Mouse (Mus musculus): Measurements from ENCODE around the gene Aplp2. TPM values are rescaled to one million over a fixed set of nuclear protein-coding genes. Genes with fewer than 3 reads are reported as not detected.
"Not testable (repeated sequence)": the region's sequence is repeated elsewhere in the genome, so short reads cannot be mapped to it uniquely, and the experiment has no call there.

Aplp2 gene
- total RNA-seq, 2 experiments from 2014 or later, result 32.6 to 34.9 TPM

DNA sequence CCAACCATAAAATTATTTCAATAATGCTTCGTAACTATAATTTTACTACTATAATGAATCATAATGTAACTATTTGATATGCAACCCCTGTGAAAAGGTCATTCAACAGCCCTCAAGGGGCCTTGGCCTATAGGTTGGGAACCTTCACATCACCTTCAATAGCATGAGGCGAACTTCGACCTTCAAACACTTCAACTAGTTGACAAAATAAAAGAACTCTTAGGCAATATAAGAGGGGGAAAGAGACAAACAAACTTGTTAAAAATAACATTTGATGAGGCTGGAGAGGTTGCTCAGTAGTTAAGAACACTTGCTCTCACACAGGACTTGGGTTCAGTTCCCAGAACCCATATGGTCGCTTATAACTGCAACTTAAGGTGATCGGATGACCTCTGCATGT lies 27.2 kb downstream of the Aplp2 start:
- ATAC-seq (replicated peaks; ENCODE audit: poor library complexity, severe bottlenecking), result no peak

DNA sequence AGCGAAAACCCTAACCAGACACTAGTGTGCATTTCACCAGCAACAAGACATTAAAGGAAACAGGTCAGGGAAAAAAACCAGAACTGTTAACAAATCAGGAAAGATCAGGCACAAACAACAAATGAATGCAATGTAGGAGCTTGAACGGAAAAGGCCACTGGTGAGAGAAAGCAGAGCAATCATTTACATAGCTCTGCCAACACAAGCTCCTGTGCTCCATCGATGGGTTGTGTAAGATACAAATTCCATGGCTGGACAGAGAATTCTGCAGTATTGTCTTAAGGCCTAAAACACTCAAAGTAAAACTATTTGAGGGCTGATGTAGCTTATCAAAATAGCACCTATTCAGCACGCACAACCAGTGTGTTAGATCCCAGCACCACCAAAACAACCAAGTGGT lies 28.6 kb downstream of the Aplp2 start:
- no peak for ATAC-seq (replicated peaks; ENCODE audit: poor library complexity, severe bottlenecking)

DNA sequence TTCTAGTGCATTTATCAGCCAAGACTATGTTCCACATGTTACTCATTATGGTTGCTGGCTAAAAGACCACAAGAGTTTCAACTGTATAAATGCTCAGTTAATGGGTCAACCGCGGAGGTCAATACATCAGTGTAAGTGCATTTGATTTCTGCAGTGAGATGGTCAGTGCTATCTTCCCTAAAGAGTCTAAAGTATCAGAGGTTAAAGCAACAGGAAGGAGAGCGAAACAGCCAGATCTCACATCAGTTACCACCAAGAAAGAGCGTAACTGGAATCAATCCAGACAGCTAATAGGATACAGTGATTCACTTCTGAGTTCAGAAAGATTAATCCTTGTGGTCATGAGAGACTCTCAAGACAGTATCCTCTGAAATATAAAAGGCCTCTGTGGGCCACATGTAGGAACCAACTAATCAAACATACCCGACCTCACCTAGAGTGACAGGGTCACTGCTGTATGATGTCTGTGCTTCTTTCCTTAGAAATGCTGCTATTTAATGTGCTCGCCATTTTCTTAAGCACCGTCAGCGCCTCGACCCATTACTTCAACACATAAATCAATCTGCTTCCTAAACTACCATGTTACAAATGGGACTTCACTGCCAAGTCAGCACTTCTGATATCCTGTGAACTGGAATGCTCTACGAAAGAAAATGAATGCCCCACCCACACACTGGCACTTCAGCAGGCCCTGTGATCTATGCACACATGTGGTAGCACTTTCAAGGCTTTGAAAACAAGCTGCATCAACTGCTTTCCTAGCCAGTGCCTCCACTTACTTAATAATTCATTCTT lies 30.1 kb downstream of the Aplp2 start:
- no peak for ATAC-seq (replicated peaks; ENCODE audit: poor library complexity, severe bottlenecking)

DNA sequence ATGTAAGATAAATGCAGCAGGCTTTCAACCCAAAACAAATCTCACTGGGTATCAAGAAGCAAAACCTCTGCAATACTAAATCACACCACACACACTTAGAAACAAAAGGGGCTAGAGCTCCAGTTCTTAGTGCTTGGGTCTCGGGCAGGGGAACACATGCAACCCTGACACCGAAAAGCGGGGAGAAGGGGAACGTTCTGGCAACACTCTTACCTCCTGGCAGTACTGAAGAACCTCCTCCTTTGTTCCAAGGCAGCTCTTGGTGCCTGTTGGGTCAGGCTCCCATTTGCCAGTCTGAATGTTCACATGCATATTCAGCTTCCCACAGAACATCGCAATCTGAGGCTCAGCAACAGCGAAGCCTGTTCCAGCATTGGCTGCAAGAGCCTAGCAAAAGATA lies 33.9 kb downstream of the Aplp2 start:
- no peak for ATAC-seq (replicated peaks; ENCODE audit: poor library complexity, severe bottlenecking)

DNA sequence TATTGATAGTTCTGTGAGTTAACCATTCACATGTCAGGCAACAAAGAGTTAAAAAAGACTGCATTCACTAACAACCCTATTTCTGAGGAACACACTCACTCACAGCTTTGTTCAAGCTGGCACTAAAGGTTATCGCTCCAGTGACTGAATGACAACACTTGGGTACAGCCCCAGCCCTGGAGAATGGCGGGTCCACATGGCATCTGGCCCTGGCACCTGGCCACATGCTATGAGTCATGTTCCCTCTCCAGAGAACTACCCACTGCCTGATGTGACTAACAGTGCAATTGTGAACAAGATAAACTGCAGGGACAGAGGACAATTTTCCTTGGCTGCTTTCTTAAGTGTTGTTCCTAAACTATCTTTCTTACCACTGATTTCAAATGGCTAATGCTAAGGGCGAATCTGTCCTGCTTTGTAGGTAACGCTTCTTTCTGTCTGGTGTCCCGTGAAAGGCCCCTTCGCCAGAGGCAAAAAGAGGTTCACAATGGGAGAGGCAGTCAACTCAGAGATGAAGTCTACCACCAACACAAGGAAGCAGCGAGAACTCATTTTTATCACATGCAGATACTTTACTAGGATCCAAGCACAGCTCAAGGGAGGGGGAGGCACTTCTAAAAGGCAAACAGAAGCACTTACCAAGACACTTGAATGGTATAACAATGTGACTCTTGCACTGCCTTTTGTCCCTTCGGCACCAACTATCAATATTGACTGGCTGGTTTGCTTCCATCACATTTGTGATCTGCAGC lies 35.1 kb downstream of the Aplp2 start:
- ATAC-seq (replicated peaks; ENCODE audit: poor library complexity, severe bottlenecking), result peak; percentile 84

DNA sequence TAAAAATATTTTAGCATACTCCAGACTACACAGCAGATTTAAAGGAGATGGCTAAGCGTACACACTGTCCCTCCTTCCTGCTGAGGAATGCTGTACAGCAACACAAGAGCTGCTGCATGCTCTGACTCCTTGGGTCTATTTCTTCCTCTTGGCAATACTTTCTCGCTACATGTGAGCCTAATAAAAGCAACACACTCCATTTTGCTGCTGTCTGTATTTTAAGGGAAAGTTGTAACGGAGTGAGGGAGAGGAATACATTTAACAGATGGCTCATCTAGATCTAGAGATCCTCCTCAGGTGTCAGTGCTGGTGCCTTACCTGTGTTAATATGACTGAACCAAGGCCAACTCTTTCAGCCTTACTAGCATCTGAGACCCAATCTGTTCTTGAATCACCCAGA lies 35.6 kb downstream of the Aplp2 start:
- ATAC-seq (replicated peaks; ENCODE audit: poor library complexity, severe bottlenecking), result no peak

DNA sequence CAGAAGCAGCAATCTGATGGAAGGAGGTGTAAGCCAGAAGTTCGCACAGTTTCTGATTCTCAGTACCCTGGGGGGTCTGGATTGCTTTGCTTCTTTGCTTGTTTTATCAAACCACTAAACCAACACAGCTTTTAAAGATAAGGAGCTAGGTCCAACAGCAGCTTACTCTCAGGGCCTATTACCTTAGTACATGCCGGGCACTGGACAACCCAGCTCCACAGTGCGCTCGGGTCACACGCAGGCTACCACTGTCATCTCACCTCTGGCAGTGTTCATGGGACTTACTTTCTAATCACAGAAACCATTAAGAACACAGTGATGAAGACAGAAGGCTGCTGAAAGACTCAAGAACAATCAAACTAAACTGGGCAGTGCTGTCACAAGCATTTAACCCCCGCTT lies 36.3 kb downstream of the Aplp2 start:
- no peak for ATAC-seq (replicated peaks; ENCODE audit: poor library complexity, severe bottlenecking)

DNA sequence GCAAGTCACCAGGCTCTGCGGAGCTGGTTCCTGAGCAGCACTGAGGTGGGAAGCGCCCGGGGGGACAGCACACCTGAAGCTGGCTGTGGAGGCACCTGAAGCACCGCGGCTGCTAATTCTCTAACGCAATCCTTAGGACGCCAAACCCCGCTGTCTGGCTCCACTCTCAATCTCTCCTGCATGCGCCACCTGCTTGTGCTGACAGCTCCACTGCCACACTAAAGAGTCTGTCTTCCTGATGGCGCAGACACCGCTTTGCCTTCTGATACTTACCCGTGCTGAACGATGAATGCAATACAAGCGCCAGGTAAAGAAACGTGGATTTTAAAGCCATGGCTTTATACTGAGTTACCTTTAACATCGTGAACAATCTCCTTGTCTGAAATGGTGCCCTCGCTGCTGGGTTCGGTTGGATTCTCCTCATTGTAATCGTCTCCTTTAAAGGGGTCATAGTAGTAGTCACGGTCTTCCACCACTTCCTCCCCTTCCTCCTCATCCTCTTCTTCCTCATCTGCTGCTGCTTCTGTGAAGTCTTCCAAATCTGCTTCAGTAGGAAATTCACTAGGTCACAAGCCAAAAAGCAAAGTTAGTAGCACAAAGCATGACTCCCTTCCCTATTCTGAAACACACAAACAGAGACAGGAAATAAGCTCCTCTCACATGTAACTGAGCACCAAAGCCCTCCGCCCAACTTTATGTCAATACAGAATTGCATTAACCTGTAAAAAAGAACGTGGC lies 43.1 kb downstream of the Aplp2 start:
- no peak for ATAC-seq (replicated peaks; ENCODE audit: poor library complexity, severe bottlenecking)

DNA sequence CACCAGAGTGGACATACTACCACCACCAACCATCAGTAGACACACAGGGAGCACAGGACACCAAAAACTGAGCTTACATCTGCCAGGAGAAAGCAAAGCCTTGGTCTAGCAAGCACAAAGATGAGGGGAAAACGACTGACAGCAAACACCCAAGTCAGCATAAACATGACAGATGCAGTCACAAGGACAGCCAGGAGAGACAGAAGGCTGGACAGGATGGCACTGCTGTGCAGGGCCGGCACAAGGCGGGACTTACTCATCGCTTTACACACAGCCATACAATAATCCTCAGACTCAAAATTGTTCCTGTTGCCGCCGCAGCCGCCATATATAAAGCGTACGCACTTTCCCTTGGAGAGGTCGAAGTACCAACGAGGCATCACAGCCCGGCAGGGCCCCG lies 44.3 kb downstream of the Aplp2 start:
- ATAC-seq (replicated peaks; ENCODE audit: poor library complexity, severe bottlenecking), result no peak

DNA sequence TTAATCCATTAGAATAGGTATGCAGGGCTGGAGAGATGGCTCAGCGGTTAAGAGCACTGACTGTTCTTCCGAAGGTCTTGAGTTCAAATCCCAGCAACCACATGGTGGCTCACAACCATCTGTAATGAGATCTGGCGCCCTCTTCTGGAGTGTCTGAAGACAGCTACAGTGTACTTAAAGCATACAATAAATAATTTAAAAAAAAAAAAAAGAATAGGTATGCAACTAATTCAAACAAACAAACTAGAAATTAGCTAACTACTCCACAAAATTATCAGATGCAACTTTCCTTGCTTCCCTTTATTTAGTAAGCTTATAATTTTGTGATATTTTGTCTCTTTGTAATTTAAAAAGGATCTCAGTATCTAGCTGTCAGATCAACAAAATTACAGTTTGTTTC lies 46.1 kb downstream of the Aplp2 start:
- ATAC-seq (replicated peaks; ENCODE audit: poor library complexity, severe bottlenecking), result not testable (repeated sequence)

DNA sequence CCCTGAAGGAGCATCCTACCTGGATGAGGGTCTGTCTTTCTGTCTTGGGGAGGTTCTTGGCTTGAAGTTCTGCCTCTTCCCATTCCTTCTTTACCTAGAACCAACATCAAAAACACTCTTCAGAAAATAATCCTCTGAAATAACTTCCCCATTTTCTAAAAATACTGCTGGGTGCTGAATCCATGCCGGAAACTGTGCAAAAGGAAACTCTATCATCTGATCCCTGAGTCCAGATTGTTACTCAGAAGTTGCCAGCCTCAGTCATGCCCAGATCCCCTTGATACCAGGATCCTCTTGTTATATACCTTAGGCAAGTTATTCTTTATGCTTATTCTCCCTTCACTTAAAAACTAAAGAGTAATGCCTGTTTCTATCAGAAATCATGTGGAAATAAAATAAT lies 48.3 kb downstream of the Aplp2 start:
- peak; percentile 73 for ATAC-seq (replicated peaks; ENCODE audit: poor library complexity, severe bottlenecking)

DNA sequence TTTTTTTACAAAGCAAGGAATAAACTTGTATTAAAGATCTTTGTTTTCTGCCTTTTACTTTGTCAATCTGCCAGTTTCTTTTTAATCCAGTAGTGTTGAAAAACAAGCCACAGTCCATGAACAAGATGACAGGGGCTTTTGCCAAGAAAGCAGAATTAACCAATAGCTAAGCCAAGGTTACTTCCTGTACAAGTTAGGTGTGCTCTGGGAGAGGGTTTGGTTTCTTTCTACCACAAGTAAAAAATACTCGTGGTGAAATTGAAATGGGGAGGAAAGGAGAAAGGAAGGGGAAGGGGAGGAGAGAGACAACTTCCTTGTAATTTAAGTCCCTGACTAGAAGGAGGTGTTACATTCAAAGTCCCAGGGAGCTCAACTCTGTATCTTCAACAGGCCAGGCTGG lies 48.7 kb downstream of the Aplp2 start:
- ATAC-seq (replicated peaks; ENCODE audit: poor library complexity, severe bottlenecking), result peak; percentile 84

DNA sequence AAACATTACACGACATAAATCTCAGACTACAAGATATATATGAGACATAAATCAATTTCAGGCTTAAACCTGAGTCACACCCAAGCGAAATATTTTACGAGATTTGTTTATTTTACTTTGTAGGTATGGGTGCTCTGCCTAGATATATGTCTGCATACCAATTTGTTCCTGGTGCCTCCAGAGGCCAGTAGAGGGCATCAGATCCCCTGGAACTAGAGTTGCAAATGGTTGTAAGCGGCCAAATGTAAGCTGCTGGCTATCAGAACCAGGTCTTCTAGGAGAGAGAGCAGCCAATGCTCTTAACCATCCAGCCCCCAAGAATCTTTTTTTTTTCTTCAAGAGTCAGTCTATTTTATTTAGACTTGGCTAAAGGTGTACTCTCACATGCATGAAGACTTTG lies 51.7 kb downstream of the Aplp2 start:
- no peak for ATAC-seq (replicated peaks; ENCODE audit: poor library complexity, severe bottlenecking)

DNA sequence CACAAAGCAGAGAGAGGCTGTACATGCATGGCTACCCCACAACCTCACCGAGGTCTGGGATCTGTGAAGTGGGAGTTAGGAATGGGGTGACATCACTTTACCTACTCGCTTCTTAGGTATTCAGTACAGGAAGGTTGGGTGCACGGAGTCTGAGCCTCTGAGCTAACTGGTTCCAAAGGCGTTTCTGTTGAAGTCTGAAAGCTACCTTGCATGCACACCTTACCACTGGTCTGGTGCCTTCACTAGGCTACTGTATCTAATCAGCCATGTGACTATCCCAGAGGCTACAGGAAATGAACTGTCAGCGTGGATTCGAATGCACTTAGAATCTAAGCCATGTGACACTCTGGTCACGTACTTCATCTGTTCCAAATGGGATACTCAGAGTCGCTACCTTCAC lies 55.0 kb downstream of the Aplp2 start:
- no peak for ATAC-seq (replicated peaks; ENCODE audit: poor library complexity, severe bottlenecking)

DNA sequence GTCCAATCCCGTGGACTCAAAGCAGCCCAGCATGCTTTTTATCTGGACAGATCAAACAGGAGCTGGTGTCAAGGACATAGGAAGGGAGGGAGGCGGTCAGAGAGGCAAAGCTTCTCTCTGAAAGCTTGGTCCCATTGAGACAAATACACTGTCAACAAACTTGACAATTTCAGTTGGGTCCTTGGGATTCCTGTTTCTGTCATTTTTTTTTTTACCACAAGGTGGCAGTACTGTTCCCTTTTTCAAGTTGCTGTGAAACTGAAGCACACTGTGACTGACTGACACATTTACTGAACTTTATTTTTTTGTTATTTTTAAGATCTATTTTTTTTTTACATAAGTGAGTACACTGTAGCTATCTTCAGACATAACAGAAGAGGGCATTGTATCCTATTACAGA lies 60.6 kb downstream of the Aplp2 start:
- peak; percentile 77 for ATAC-seq (replicated peaks; ENCODE audit: poor library complexity, severe bottlenecking)

DNA sequence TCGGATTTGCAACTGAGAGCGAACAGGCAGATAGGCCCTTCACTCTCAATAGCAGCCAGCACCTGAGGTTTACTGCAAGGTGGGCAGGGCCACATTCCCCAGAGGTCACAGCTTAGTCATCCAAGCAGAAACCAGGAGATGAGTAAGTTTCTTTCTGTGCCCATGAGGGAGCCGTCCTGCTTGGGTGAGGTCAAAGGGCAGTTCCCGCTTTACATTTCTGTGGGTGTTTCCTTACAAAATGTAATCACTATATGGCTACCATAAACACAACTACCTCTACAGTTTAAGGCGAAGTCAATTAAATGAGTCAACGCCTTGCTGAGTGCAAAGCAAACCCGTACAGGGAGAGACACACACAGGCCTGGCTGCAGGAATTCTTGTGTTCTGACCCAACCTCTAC lies 63.5 kb downstream of the Aplp2 start:
- ATAC-seq (replicated peaks; ENCODE audit: poor library complexity, severe bottlenecking), result no peak

DNA sequence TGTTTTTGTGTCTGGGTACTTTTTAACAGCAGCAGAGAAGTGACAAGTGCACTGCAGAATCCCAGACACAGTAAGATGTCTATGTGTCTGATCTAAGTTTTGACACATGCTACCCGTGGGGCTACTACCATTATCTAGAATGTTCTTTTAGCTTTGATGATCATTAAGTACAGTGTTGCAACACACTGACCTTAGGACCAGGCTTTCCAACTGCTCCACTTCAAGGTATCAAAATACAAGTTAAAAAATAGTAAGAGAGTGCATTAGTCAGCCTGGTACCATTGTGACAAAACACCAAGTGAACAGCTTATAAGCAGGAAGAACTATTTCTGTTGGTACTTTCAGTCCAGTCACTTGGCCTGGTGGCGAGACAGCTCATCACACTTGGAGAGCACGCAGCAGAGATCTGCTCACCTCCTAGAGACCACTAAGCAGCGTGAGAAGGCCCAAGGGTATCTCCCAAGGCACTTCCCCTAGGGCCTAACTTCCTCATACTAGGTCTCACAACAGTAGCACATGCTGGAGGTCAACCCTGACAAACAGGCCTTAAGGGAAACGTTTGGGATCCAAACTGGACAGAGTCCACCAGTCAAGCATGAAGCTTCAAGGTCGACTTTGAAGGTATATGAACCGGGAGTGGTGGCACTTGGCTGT lies 66.2 kb downstream of the Aplp2 start:
- peak; percentile 98 for ATAC-seq (replicated peaks; ENCODE audit: poor library complexity, severe bottlenecking)

DNA sequence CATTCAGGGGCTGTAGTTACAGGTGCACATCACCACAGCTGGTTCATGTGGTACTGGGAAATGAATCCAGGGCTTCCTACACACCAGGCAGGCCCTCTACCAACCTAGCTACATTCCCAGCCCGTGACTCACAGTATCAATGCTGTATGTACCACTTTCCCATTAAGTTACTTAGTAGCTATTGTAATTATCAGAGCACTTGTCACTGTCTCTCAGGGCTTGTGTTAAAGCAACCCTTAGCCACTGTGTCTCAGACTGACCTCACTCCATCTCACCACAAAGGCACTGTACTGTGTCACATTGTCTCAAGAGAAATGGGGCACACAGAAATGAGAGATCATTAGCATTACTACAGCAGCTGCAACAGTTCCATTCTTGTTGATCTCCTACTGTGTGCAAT lies 68.7 kb downstream of the Aplp2 start:
- ATAC-seq (replicated peaks; ENCODE audit: poor library complexity, severe bottlenecking), result no peak

DNA sequence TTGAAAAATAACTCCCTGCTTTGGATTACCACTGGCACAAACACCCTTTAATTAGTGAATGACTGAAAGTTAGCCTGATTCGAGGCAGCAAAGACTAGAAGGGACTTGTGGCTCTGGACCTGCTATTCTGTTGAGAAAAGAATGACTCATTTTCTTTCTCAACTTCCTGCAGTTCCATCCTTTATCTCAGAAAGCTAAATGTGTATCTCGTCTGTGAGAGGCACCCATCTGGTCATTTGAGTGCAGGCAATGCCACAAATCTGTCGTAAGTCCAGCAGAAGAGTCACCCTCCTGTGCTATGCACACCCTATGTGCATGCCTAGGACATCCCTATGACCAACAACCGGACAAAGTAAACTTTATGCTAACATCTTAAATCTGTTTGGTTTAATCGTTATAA lies 78.5 kb downstream of the Aplp2 start:
- peak; percentile 34 for ATAC-seq (replicated peaks; ENCODE audit: poor library complexity, severe bottlenecking)

DNA sequence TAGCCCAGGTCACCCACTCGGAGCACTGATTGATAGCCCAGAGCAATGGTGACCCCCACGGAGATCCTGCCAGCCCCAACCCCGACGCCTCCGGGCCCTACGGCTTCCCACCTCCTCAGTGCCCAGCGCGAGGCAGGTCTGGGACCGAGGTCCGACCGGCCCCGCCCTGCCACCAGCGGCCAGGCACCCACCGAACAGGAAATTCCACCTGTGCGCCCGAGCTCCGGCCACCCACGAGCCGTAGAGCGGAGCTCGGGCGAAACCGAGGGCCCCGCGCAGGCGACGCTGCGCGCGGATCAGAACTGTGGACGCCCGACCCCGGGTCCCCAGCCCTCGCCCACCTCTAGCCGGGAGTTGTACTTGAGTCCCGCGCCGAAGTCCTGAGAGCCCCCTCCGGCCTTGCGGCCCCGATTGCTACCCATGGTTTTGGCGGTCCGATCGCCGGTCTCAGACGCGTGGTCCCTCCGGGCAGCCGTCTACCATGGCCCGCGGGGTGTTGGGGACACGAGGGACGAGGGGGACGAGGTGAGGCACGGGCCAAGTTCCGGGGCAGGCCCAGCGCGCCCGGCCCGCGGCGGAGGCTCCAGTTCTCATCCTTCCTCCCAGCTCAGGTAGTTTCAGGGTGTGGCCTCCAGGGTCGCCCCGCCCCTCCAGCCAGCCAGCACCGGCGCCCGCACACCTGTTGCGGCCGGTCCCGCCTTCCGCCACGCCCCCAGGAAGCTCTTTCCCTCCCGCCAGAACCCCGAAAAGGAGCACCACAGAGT lies 80.2 kb downstream of the Aplp2 start, which contains the start of gene St14:
TSS of gene St14 (minus strand) at position 649 of the 764 bp plus-strand sequence.
- peak; percentile 17 for ATAC-seq (replicated peaks; ENCODE audit: poor library complexity, severe bottlenecking)

Data from granulocyte monocyte progenitor cell, adult 5-6 weeks (primary cell).